Mouse (Mus musculus) gastrocnemius, adult 18-20 months (tissue): ENCODE data around the gene Cnot11. TPM values are rescaled to one million over a fixed set of nuclear protein-coding genes. Genes with fewer than 3 reads are reported as not detected.
A peak's percentile ranks its signal among the peaks of the same experiment; 100 is the strongest.

Source experiments
- DNase-seq: peaks from one replicate; pipeline ENCODE4 v3.0.0; 2021; ENCODE audit warnings: low spot score
- total RNA-seq, 2 experiments: library from RNA; stranded (reverse); gene quantifications; 2 replicates each; pipeline ENCODE4 v1.2.3; 2021

Cnot11 gene
- total RNA-seq, 2 experiments from 2014 or later: 19.0 to 20.8 TPM

GRCm38 (mm10) chr1:39533917-39534316, 875 bp upstream of the Cnot11 start:
- DNase-seq: no peak

DNA sequence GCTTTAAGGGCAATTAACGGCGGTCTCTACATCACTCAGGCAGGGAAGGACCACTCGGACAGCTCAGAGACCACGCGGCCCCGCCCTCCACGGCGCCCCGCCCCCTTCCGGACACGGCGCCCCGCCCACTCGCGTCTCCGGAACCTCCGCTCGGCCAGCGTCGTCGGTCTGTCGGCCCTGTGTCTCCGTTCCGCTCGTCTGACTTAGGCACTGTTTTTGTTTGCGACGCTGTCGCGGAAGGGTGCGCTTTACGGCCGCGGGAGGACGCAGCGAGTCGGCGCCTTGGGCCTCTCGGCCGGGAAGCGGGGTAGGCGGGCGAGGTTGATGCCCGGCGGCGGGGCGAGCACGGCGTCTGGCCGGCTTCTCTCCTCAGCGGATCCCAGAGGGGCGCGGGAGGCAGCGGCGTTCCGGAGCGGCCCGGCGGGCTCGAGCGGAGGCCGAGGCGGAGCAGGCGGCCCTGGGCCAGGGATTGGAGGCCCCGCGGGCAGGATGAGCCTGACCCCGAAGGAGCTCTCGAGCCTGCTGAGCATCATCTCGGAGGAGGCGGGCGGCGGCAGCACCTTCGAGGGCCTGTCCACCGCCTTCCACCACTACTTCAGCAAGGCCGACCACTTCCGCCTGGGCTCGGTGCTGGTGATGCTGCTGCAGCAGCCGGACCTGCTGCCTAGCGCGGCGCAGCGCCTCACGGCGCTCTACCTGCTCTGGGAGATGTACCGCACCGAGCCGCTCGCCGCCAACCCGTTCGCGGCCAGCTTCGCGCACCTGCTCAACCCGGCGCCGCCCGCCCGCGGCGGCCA, 921 bp downstream of the Cnot11 start:
- peak; percentile 98 for DNase-seq

DNA sequence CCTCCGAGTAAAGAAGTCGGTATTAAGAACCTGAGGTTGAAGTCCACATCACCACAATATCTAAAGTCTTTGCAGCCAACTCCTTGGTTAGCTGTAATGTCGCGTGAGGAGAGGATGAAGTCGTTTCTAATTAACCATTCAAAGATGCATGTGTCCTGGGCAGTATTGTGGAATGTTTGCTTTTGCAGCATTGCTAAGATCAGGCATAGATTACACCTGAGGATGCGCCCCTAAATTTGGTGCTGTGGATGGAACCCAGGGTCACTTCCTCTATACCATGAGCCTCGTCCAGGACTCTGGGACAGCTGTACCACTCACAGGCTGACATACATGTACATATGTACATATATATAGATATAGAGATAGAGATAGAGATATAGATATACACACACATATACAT, 1.9 kb downstream of the Cnot11 start:
- no peak for DNase-seq

DNA sequence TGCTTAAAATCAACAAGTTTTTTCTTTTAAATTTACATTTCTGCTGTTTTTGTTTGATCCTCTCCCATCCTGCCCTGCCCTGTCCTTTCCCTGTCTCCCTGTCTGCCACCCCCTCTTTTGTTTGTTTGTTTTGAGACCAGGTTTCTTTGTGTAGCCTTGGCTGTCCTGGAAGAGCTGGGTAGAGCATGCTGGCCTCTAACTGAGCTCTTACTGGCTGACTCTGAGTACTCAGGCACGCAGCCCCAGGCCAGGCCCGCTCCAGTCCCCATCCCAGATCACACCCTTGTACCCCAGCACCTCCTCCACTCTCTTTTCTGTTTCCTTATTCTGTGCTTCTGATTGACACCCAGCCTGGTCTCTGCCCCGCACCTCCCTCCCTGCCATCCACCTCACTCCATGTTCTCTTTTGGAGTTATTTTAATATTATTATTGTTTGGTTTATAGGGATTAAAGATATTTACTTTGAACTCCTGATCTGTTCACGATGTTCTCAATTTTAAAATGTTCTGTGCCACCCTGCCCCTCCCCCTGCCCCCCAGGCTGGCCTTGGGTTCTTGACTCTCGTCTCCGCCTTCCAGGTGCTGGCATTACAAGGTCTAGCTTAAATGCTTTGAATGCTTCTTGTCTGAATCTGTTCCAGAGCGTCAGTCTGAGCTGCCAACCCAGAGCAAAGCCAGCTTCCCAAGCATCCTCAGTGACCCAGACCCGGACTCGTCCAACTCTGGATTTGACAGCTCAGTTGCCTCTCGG, 3.0 kb downstream of the Cnot11 start:
- DNase-seq: no peak

GRCm38 (mm10) chr1:39540592-39540991, 5.8 kb downstream of the Cnot11 start:
- no peak for DNase-seq

GRCm38 (mm10) chr1:39545589-39545988, 10.8 kb downstream of the Cnot11 start:
- no peak for DNase-seq

DNA sequence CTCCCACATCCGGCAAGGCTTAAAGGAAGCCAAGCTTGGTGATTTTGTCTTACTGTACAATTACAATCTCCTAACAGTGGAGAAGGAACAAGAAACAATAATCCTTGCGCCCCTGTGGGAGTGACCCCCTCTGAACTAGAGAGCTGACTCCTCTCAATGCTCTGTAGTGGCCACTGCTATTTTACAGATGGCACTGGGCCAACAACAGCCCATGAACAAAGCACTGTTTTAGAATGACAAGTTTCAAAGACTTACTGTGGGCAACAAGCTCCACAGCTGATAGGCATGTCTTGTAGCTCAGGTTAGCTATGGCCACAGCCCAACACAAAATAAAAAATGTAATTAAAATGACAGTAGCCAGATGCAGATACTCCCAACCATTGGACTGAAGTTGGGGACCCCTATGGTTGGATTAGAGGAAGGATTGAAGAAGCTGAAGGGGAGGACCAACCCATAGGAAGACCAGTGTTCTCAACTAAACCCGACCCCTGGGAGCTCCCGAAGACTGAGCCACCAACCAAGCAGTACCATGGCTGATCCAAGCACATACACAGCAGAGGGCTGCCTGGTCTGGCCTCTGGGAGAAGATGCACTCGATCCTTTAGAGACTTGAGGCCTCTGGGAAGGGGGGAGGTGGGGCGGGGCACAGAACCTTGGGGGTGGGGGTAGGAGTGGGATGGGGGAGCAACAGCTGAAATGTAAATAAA, 11.5 kb downstream of the Cnot11 start:
- no peak for DNase-seq

DNA sequence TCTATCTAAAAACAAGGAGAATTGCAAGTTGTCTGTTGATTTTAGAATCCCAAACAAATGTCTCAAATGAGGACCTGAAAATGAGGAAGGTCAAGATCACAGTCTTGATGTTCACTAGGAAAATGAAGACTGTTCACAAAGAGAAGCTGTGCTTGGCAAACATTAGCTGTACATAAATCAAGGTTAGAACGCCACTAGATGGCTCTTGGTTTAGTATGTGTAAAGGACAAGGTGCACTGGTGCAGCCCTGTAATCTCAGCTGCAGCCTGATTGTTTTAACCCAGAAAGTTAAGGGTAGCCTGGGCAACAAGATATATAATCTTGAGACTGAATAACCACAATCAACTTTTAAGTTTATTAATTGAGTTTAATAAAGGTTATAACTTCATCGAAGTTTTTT, 12.4 kb downstream of the Cnot11 start:
- no peak for DNase-seq

DNA sequence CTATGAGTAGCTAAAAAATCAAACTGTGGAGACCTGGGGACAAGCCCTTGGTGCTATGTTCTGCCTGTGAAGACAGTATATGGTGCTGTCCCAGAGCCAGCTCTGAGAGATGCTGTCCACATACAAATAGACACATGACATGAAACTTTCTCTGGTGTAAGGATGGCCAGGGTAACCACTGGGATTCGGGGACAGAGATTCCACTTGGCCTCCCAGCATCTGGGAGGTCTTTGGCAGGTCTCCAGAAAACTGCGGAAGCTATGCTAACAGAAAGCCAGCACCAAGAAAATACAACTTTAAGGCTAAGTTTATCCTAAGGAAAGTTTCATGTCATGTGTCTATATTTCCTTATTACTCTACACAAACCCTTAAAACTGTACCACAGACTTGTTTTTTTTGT, 15.0 kb downstream of the Cnot11 start:
- DNase-seq: no peak

DNA sequence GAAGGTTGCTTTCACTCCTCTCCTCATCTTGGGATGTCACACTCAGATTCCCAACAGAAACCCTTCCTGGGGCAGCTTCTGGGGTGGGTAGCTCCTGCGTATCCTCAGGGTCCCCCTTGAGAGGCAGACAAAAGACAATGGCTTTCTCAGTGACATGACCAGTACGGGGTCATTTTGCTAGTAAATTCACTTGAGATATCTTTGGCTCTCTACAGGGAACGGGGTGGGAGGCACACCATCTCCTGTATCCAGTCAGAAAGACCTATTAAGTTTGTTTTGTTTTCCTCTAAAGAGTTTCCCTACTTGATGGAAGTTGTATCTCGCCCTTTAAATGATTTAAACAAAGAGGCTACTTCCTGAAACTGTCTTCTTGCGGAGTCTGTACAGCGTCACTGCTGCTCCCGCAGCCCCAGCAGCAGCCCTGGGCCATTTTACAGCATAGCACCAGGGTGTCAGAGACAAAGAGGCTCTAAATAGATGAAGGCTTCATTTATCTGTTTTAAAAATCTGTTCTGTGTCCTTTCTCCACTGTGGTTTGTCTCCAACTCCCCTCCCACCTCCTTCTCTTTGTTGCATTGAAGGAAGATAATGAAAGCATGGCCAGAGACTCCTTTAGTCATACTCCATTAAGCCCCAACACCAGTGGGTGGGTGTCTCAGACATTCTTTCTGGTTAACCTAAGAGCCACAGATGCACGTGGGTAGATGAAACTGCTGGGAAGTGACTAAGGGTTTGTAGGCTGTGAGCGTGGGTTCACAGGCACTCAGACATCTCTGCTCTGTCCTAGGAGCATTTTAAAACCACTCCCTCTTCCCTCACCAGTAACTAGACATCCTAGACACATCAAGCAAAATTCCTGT, 21.0 kb downstream of the Cnot11 start:
- DNase-seq: no peak

DNA sequence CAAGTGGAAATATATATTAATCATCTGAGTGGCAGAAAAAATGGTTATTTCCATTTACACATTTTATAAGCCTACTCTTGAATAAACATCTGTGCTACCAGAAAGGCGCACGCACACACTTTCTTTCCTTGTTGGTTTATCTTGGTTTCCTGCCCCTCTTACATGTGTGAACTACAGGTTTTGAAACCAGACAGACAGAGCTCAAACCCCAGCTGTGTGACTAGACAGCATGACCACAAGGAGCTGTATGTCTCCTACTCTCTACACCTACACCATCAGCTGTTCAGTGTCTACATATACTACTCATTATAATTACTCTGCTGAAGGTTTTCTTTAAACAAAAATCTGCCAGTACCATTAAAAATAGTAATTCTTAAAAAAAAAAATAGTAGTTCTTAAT, 24.2 kb downstream of the Cnot11 start:
- no peak for DNase-seq

DNA sequence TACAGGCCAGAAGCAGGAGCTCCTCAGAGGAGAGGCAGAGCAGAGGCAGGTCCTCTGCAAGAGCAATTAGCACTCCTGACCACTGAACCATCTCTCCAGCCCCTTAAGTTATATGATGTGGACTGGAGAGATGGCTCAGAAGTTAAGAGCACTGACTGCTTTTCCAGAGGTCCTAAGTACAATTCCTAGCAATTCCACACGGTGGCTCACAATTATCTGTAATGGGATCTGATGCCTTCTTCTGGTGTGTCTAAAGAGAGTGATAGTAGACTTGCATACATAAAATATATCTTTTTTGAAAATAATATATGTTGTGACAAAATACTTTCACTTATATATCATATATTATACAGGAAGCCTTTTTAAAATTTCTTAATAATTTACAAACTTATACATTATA, 27.1 kb downstream of the Cnot11 start:
- no peak for DNase-seq

- DNase-seq: no peak
These were observed 28.4 kb downstream of the Cnot11 start for GRCm38 (mm10) chr1:39563161-39563560.

- DNase-seq: no peak
These were observed 29.8 kb downstream of the Cnot11 start for GRCm38 (mm10) chr1:39564603-39565002.

- no peak for DNase-seq
These were observed 33.3 kb downstream of the Cnot11 start for GRCm38 (mm10) chr1:39568079-39568478.

DNA sequence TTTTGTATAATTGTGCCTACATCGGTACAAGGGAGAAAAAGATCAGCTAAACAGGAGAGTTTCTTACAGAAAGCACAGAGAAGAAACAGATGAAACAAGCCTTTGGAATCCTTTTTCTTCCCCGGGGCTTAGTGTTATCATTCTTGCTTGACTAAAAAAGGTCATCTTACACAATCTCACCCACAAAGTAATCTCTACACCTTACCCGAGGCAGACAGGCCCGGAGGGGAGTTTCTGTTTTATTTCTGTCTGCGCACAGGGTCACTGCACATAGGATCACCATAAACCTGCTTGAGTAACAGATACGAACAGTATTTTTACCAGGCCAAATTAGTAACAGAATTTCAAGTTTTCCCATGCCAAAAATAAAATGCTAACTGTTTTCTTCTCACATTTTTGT, 36.9 kb downstream of the Cnot11 start:
- no peak for DNase-seq

DNA sequence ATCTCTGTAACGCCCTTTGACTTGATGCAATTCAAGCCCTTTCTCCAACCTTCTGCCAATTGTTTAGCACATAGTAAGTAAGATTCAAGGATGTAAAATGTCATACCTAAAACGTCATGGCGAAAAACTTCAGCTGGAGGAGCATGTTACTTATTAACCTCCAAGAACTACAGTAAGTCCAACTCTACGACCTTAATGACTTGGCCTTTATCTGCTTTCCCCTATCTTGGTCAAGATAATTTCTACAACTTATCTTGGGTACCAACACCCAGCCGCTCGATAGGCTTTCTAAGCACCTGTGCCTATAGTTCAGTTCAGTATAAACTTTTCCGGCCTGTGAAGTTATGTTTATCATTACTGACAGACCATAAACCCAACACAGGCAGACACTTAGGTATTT, 39.1 kb downstream of the Cnot11 start:
- DNase-seq: no peak

DNA sequence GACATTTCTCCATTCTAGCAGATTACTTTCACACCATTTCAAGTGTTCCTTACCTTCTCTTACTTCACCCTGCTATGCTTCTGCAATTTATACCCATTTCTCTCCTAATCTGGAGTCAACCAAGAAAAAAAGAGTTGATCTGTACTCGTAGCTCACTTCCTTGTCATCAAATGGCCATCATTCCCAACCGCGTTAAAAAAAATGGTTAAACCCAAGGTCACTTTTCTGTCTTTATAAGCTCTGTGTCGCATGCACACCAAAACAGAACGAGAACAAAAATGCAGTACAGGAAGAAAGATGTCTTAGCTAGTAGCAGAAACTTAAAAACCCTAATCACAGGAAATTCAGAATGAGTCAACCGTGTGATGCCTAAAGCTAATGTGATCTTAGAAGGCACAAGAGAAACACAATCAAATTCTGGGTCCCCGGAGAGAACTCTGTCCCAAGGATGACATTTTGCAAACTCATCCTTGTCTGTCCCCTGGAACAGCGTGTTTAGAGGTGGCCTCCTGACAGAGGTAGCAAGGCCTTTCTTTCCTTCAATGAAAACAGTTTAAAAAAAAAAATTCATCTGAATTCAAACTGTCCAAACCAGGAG, 41.1 kb downstream of the Cnot11 start:
- DNase-seq: no peak

GRCm38 (mm10) chr1:39576431-39577243, 41.8 kb downstream of the Cnot11 start:
- DNase-seq: peak; percentile 26

- DNase-seq: peak; percentile 95
These were observed 42.5 kb downstream of the Cnot11 start, which contains the start of gene Rnf149 for GRCm38 (mm10) chr1:39577253-39577705. TSS of gene Rnf149 (minus strand) at chr1:39577405.
